Mouse (Mus musculus): Measurements from ENCODE around the gene Zic1.

The Zic1 gene

GRCm38 (mm10) chr9:91354434-91355269 lies 11.0 kb downstream of the Zic1 start:
- no peak for DNase-seq (ENCODE audit: low spot score in 2 of 2)

GRCm38 (mm10) chr9:91353551-91354433 lies 11.8 kb downstream of the Zic1 start:
- no peak for DNase-seq (ENCODE audit: low spot score in 2 of 2)

GRCm38 (mm10) chr9:91352786-91353185 lies 12.8 kb downstream of the Zic1 start:
- DNase-seq (ENCODE audit: low spot score in 2 of 2) = no peak

GRCm38 (mm10) chr9:91351961-91352411 lies 13.6 kb downstream of the Zic1 start:
- no peak for DNase-seq (ENCODE audit: low spot score in 2 of 2)

GRCm38 (mm10) chr9:91351361-91351760 lies 14.2 kb downstream of the Zic1 start:
- no peak for DNase-seq (ENCODE audit: low spot score in 2 of 2)

GRCm38 (mm10) chr9:91350861-91351291 lies 14.7 kb downstream of the Zic1 start:
- no peak for DNase-seq (ENCODE audit: low spot score in 2 of 2)

- no peak for DNase-seq (ENCODE audit: low spot score in 2 of 2)
Measured at GRCm38 (mm10) chr9:91350211-91350791, 15.3 kb downstream of the Zic1 start.

GRCm38 (mm10) chr9:91348746-91349145 lies 16.9 kb downstream of the Zic1 start:
- DNase-seq (ENCODE audit: low spot score in 2 of 2) = no peak

GRCm38 (mm10) chr9:91347591-91347990 lies 18.0 kb downstream of the Zic1 start:
- DNase-seq (ENCODE audit: low spot score in 2 of 2) = no peak

Measured in spleen, postnatal 4 days (tissue).